Mouse (Mus musculus) layer of hippocampus, postnatal 14 days (tissue): ENCODE data around the gene Mtmr3. TPM values are rescaled to one million over a fixed set of nuclear protein-coding genes. Genes with fewer than 3 reads are reported as not detected.

ENCODE experiments used
- DNase-seq, 2 experiments: peaks; one replicate each; pipeline ENCODE4 v3.0.0; 2021 to 2022; ENCODE audit warnings: low spot score in 2 of 2, mixed read lengths in 1 of 2
- total RNA-seq, 2 experiments: library from RNA; stranded (reverse); gene quantifications; 2 replicates each; pipeline ENCODE4 v1.2.3; 2021

Mtmr3 gene
- total RNA-seq, 2 experiments from 2014 or later, result 63.4 to 64.9 TPM

GRCm38 (mm10) chr11:4527132-4527531 is 67.5 kb downstream of the Mtmr3 start:
- DNase-seq, result no peak

GRCm38 (mm10) chr11:4522142-4522664 is 72.5 kb downstream of the Mtmr3 start:
- no peak for DNase-seq

GRCm38 (mm10) chr11:4518981-4519380 is 75.7 kb downstream of the Mtmr3 start:
- no peak for DNase-seq

DNA sequence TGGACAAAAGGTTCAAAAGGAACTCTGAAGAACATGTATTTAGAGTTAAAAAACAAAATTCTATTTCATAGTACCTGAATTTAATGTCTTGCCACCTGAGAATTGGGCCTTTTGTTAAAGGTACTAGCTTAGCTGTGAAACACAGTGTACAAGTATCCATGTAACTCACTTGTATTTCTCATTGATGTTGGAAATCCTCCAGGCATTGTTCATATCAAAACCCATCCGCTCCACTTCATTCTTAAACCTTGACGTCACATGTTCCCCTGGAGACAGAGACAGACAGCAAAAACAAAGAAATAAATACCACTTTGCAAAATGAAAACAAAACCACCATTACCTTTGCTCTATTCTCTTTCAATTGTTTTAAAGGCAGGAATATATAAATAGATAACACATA is 87.2 kb downstream of the Mtmr3 start:
- no peak for DNase-seq

DNA sequence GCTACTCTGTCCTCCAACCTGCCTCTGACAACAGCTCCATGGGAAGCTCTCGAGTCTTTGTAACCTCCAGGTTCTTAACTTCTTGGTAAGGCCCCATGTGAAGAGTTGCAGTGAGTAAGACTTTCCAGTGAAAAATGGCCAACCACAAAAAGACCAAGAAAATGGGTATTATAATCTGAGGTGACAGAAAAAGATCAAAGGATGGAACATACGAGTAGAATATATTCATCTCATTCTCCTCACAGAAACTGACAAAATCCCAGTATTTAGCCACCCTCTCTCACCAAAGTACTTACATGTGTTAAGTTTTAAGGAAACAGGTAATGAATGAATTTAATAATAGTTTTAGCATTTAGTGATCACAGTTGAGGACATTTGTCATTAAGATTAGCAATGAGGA is 88.2 kb downstream of the Mtmr3 start:
- no peak for DNase-seq

GRCm38 (mm10) chr11:4502206-4502605 is 92.5 kb downstream of the Mtmr3 start:
- no peak for DNase-seq

GRCm38 (mm10) chr11:4500826-4501225 is 93.8 kb downstream of the Mtmr3 start:
- no peak for DNase-seq

DNA sequence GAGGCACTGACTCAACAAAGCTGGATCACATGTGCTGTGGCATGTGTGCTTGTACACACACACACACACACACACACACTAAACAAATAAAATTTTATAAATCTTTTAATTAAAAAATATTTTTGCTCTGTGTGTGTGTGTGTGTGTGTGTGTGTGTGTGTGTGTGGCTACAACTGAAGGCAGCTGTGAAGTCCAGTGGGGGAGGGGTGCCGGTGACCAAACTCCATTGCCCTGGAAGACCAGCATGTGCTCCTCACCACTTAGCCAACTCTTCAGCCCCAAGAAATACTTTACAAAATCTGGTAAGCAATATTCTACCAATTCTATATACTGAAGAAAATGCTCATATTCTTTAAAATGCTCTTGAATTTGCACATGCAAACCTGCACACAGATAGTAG is 94.4 kb downstream of the Mtmr3 start:
- no peak for DNase-seq

DNA sequence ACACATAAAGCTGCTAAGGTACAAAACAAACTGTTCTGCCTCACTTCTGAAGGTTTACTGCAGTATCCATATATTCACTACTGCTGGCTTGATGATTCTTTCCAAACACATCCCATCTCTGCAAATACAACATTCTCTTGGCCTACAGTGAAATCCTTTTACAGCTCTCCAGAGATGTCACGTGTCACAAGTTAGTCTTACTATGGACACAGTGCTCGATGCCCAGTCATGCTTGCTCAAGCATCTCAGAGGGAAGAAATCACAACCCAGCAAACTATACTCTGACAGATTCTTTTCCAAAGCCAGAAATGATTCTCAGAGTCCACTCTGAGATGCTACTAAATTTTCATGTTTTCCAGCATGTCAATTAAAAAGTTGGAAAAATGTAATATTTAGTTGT is 95.2 kb downstream of the Mtmr3 start:
- DNase-seq, result no peak

- DNase-seq, result no peak
Measured at GRCm38 (mm10) chr11:4498774-4499173, 95.9 kb downstream of the Mtmr3 start.

GRCm38 (mm10) chr11:4497501-4498118 is 97.1 kb downstream of the Mtmr3 start:
- DNase-seq, result no peak

- DNase-seq, result no peak
Measured at GRCm38 (mm10) chr11:4495021-4495540, 99.6 kb downstream of the Mtmr3 start.

- DNase-seq, result no peak
Measured at GRCm38 (mm10) chr11:4489207-4489606, 105.5 kb downstream of the Mtmr3 start.

GRCm38 (mm10) chr11:4488798-4489197 is 105.9 kb downstream of the Mtmr3 start:
- DNase-seq, result no peak

- DNase-seq, result no peak
Measured at GRCm38 (mm10) chr11:4488367-4488766, 106.3 kb downstream of the Mtmr3 start.

- peak in 1 of 2 experiments; percentile 46 for DNase-seq
Measured at GRCm38 (mm10) chr11:4487401-4487965, 107.2 kb downstream of the Mtmr3 start.

- no peak for DNase-seq
Measured at GRCm38 (mm10) chr11:4484541-4484940, 110.1 kb downstream of the Mtmr3 start.

DNA sequence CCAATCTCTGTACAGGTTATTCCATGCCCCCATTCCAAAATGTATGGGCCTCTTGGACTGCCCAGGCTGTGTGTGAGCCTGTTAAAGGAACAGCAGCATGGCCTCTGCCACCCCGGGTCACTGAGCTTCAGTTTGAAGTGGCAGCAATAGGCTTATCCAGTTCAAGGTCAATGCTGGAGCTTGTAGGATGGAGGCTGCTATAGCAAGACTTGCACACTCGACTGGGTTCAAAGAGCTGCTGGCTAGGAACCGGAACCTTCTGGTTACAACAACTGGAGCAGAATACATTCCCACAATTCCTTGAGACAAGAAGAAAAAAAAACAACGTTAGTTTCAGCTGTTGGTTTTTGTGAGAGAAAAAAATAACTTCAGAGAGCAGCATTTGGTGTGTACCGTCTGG is 112.0 kb downstream of the Mtmr3 start:
- no peak for DNase-seq

GRCm38 (mm10) chr11:4476184-4476697 is 118.4 kb downstream of the Mtmr3 start:
- no peak for DNase-seq

- no peak for DNase-seq
Measured at GRCm38 (mm10) chr11:4472464-4473179, 122.0 kb downstream of the Mtmr3 start.

- no peak for DNase-seq
Measured at GRCm38 (mm10) chr11:4471734-4472133, 122.9 kb downstream of the Mtmr3 start.

DNA sequence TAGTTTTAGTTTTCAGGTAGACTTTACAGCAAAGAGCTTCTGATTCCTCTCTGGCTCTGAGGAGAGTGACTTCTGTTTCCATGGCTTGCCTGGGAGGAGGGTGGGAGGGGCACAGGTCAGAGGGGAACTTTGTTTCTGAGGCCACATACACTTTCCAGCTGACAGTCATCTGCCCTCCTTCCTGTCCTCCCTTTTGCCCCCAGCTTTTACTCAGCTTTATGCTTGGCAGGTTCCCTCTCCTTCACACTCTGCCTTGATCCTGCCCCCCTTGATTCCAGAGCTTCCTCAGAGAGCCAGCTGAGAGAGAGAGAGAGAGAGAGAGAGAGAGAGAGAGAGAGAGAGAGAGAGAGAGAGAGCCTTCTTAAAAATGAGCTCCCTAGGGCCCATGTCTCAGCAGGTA is 123.4 kb downstream of the Mtmr3 start:
- DNase-seq, result no peak
